Mouse (Mus musculus): Measurements from ENCODE around the gene Nadk2.

Gene Nadk2

DNA sequence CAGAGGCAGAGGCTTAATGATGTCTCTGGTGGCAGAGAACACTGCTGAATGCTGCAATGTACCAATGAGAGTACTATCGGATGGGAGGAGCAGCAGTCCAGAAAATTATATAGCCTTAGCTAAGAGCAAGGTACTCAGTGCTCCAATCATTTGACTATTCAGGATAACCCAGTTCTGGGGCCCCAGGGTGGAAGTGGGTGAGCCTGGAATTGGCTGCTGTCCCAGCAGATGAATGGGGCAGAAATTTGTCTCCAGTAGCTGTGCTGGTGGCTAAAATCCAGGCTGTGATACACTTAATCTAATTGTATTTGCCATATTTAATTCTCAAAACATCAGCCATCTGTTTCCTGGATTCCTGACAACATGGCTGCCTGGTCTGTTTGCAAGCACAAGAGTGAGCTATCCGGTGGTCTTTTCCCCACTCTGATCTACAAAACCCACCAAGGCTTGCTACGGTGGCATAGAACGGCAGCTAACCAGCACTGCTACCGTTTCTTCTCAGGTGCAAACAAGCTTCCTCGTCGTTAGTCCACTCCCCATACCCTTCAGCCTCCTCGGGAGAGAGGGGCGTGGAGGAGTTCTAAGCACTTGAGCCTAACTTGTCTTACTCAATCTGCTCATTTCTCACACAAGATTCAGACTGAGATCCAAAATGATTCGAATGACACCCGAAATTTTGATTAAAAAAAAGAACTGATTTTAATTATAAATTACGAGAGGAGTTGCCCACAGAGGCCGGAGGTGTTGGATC, 61.8 kb downstream of the Nadk2 start:
- peak; percentile 22 for DNase-seq

DNA sequence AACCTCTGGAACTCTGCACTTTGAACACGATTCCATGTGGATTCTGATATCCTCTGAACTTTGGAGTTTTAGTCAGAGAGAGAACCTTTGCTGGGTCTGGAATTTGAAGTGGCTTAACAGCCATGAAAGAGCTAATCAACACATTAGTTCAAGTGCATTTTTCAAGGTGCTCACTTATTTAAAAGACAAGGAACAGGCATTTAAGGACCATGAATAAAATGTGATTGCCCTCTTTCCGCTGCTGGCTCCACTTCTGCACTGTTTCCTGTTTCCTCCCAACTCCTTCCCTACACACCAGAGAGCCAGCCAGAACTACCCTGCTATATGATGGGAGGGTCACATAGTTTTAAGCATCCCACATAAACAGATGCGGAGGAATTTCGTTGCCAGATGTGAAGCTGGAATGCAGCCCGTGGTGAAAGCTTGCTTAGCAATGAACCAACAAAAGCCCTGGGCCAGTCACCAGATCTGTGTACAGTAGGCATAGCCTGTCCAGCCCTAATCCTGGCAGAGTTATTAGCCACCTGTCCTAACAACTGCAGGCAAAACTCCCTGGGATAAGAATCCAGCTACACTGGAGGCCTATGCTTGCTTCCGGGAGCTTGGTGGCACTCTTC, 63.9 kb downstream of the Nadk2 start:
- DNase-seq = no peak

DNA sequence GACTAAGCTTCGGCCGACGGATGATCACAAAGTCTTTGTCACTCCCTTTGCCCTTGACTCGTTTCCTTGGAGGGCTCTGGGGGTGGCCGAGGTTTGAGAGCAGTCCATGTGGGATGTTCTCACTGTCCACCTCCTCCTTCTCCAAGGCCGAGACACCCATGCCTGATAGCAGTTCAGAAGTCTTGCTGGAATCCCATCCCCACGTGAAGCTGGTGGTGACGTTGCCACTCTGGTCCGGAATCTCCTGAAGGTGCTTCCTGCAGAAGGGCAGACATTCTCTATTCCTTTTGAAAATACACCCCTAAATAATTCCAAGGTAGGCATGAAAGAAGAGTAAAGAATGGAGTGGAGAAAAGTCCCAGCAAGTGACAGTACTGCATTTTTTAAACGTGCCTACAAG, 68.4 kb downstream of the Nadk2 start:
- DNase-seq = no peak

DNA sequence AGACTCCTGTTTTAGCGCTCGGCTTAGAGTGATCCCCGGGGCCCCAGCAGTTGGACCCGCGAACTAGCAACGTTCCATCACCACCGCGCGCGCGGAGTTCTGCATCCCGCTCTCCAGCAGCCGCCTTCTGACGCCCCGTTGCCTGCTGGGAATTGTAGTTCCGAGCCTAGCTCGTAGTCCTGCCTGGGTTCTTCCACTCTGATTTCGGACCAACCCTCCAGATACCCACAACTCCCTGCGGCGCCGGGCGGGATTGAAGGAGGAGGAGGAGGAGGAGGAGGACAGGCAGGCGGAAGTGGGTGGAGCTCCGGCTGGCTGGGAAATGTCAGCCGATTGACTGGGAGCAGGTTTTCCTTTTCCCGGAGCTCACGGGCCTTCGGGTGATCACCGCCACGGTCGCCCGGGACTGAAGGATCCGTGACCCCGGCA, 69.2 kb downstream of the Nadk2 start, which contains the start of gene Lmbrd2:
Gene Lmbrd2, plus strand, starts transcription at position 299 of the 429 bp plus-strand sequence.
- DNase-seq = peak; percentile 99

DNA sequence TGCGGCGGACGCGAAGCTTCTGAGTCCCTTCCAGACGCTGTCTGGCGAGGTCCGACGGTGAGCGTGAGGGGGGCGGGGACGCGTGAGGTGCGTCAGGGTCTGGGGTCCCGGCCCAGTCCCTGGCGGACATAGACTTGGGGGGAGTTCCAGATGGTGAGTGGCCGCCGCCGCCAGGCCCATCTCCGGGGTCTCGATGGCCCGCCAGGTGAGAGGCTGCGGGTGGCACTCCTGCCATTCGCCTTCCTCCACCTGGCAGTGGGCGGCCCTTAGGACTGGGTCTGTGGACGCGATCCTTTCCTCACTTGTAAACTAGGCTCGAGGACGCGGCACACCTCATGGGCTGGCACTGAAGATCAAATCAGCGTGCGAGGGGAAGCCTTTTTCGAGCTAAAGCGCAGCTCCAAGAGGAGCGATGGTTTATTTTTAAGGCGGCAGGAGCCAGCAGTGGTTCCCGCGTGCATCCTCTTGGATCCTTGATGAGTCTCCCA, 69.7 kb downstream of the Nadk2 start:
- peak; percentile 57 for DNase-seq

DNA sequence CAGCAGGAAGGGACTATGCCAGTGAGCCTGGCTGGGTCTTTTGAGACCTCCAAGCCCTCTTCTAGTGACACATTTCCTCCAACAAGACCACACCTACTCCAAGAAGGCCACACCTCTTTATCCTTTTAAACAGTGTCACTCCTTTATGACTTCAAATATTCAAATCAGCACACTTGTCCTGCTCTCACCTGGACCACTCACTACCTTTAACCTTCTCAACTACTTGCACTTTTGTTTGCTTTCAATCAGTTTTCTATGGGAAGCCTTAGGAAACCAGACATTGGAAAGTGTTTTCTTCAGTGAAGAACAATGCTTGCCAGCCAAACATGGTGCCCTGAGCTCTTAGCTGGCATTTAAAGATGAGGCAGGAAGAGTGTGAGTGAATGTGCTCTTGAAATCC, 84.3 kb downstream of the Nadk2 start, which contains the start of gene Skp2:
Gene Skp2, minus strand, starts transcription at position 101 of the 400 bp plus-strand sequence.
- no peak for DNase-seq

All from right cerebral cortex, adult 18-20 months (tissue).